Mouse (Mus musculus) thymus, adult 2 months (tissue): ENCODE results near the gene Rarb. TPM values are rescaled to one million over a fixed set of nuclear protein-coding genes. Genes with fewer than 3 reads are reported as not detected.
"Not testable (repeated sequence)": the region's sequence is repeated elsewhere in the genome, so short reads cannot be mapped to it uniquely, and the experiment has no call there.

Experiments
- DNase-seq: peaks from one replicate; pipeline ENCODE4 v3.0.0; 2021
- H3K27ac ChIP-seq: fragments of 200-500 bp; 2 replicates; pipeline ENCODE4 v1.5.1; 2012; ENCODE audit warnings: low read length, control low read depth; ENCODE audit not compliant: control insufficient read depth, insufficient read depth
- H3K27me3 ChIP-seq: fragments of 200-500 bp; 2 replicates; pipeline ENCODE4 v1.6.1; 2012; ENCODE audit warnings: mild to moderate bottlenecking, low read length, moderate library complexity, mixed read lengths; ENCODE audit not compliant: control insufficient read depth, insufficient read depth
- H3K36me3 ChIP-seq: fragments of 200-500 bp; 2 replicates; pipeline ENCODE4 v1.6.1; 2012; ENCODE audit warnings: mild to moderate bottlenecking, low read length, moderate library complexity; ENCODE audit not compliant: control insufficient read depth, insufficient read depth
- H3K4me1 ChIP-seq: fragments of 200-500 bp; replicated peaks from 2 replicates; pipeline ENCODE4 v1.6.1; 2012; ENCODE audit warnings: low read length; ENCODE audit not compliant: control insufficient read depth, insufficient read depth
- H3K4me3 ChIP-seq: fragments of 200-500 bp; 2 replicates; pipeline ENCODE4 v1.5.1; 2012; ENCODE audit warnings: mild to moderate bottlenecking, low read length, control low read depth, moderate library complexity; ENCODE audit not compliant: control insufficient read depth, insufficient read depth
- CTCF ChIP-seq: fragments of 200-500 bp; IDR thresholded peaks from 2 replicates; pipeline ENCODE4 v1.5.1; 2012; ENCODE audit warnings: mild to moderate bottlenecking, control low read depth, low read length, moderate library complexity, borderline replicate concordance; ENCODE audit not compliant: control insufficient read depth, poor library complexity, insufficient read depth; ENCODE audit errors: extremely low read depth
- POLR2A ChIP-seq: fragments of 200-500 bp; IDR thresholded peaks from 2 replicates; pipeline ENCODE4 v1.6.1; 2012; ENCODE audit warnings: mild to moderate bottlenecking, low read length, control low read depth, moderate library complexity; ENCODE audit not compliant: control insufficient read depth, poor library complexity, insufficient read depth; ENCODE audit errors: extremely low read depth
- WGBS: fragments of 180-500 bp; shearing (Covaris S2); methylation state at CpG from one replicate; pipeline ENCODE4 v1.1.7; 2018; 5-methylcytosine and 5-hydroxymethylcytosine counted together
- polyA plus RNA-seq: library from polyadenylated mRNA; depleted of rRNA; stranded (reverse); fragments of >200 nt; gene quantifications from 2 replicates; pipeline ENCODE4 v1.2.3, GENCODE M21; 2012

The Rarb gene
- polyA plus RNA-seq, 1 experiment, result 2.9 TPM

DNA sequence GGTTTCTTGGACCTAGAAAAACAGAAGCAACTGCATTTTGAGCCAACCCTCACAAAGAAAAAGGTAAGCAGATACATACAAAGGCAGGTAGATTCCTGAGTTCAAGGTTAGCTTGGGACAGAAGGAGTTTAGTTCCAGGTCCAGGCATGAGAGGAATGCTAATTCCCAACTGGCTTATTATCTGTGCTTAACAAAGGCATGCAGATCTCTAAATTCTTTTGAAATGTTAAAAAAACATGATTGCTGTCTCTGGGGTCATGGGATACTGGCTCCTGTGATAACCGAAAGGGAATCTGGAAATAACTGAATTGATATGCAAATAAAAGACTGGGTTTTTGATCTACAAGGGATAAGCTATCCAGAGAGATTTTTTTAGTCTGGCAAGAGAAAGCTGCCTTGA, 28.8 kb downstream of the Rarb start:
- H3K4me3 ChIP-seq, result no peak overlapping the region
- H3K36me3 ChIP-seq, result no peaks in the 10 kb centered on the region
- WGBS, result 95% methylated on average over 1 of the region's 1 CpGs
- H3K27me3 ChIP-seq, result no peaks in the 10 kb centered on the region
- H3K27ac ChIP-seq, result no peak overlapping the region
- DNase-seq, result no peak
- H3K4me1 ChIP-seq, result no peaks in the 10 kb centered on the region
- TF ChIP-seq CTCF (no peak), POLR2A (no peak)

- Histone ChIP-seq H3K27me3 (no peaks in the 10 kb centered on the region), H3K4me1 (no peaks in the 10 kb centered on the region), H3K4me3 (no peak overlapping the region), H3K27ac (no peak overlapping the region), H3K36me3 (no peaks in the 10 kb centered on the region)
- 98% methylated on average over 5 of the region's 5 CpGs for WGBS
- no peak for TF ChIP-seq CTCF
- TF ChIP-seq POLR2A, result no peak
- no peak for DNase-seq
These were observed 36.9 kb downstream of the Rarb start for GRCm38 (mm10) chr14:16781942-16782541.

- no peaks in the 10 kb centered on the region for H3K36me3 ChIP-seq
- no peak for TF ChIP-seq POLR2A
- no peak for TF ChIP-seq CTCF
- no peak for DNase-seq
- 96% methylated on average over 2 of the region's 2 CpGs for WGBS
- no peaks in the 10 kb centered on the region for H3K27me3 ChIP-seq
- no peaks in the 10 kb centered on the region for H3K4me1 ChIP-seq
- no peak overlapping the region for H3K4me3 ChIP-seq
- H3K27ac ChIP-seq, result no peak overlapping the region
These were observed 42.1 kb downstream of the Rarb start for GRCm38 (mm10) chr14:16776723-16777381.

DNA sequence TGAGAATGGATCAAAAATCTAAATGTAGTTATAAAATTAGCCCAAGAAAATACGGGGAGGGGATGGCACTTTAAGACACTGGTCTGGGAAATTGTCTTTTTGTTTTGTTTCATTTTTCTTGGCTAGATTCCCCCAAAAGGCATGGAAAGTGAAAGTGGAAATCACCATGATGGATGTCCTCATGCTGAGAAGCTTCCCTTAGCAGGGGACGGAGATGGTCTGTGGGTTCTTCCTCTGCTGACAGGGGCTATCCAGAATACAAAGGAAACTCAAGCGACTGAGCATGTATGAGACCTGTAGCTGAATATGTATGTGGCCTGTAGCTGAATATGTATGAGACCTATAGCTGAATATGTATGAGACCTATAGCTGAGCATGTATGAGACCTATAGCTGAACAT, 46.0 kb downstream of the Rarb start:
- H3K27me3 ChIP-seq, result no peaks in the 10 kb centered on the region
- 59% methylated on average over 3 of the region's 3 CpGs for WGBS
- H3K36me3 ChIP-seq, result no peaks in the 10 kb centered on the region
- H3K27ac ChIP-seq, result no peak overlapping the region
- H3K4me3 ChIP-seq, result no peak overlapping the region
- no peaks in the 10 kb centered on the region for H3K4me1 ChIP-seq
- no peak for TF ChIP-seq CTCF
- TF ChIP-seq POLR2A, result no peak
- DNase-seq, result no peak

DNA sequence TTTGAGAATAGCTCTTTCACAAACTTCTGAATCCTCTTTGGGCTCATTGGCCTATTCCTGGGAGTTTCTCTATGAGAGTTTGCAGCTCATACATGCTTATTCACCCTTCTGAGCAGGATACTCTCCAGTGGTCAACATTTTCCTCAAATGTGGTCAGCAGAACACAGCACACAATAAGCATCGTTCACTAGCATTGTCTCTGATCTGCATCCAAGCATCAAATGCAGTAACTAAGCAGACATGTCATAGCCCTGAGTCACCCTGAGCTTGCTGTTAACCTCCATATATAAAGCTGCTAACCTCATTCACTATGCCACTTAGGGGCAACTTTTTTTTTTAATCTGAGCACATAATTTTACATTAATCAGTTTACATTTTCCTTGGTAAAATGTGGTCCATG, 53.1 kb downstream of the Rarb start:
- H3K36me3 ChIP-seq, result no peaks in the 10 kb centered on the region
- no peak overlapping the region for H3K27ac ChIP-seq
- 85% methylated on average over 1 of the region's 1 CpGs for WGBS
- no peaks in the 10 kb centered on the region for H3K4me1 ChIP-seq
- no peak overlapping the region for H3K4me3 ChIP-seq
- no peak for TF ChIP-seq POLR2A
- TF ChIP-seq CTCF, result no peak
- H3K27me3 ChIP-seq, result no peaks in the 10 kb centered on the region
- DNase-seq, result no peak

DNA sequence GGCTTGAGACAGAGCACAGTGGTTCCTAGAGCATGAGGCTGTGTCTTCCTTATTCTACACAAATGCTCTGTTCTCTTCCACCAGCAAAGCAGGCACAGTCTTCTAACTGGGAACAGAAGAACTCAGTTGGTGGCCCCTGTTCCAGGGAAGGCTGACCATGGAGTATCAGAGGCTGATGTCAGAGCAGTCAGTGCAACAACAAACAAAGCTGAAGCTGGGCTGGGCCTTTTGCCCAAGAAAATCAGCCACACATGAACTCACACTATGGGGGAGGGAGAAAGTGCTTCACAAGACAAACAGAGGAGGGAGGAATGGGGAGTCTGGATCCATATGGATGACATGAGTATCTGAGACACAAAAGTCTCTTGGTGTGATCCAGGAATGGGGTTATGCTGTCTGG, 56.2 kb downstream of the Rarb start:
- TF ChIP-seq CTCF (no peak), POLR2A (no peak)
- H3K27me3 ChIP-seq, result no peaks in the 10 kb centered on the region
- no peaks in the 10 kb centered on the region for H3K36me3 ChIP-seq
- H3K4me3 ChIP-seq, result no peak overlapping the region
- no peak overlapping the region for H3K27ac ChIP-seq
- no peak for DNase-seq
- H3K4me1 ChIP-seq, result no peaks in the 10 kb centered on the region

DNA sequence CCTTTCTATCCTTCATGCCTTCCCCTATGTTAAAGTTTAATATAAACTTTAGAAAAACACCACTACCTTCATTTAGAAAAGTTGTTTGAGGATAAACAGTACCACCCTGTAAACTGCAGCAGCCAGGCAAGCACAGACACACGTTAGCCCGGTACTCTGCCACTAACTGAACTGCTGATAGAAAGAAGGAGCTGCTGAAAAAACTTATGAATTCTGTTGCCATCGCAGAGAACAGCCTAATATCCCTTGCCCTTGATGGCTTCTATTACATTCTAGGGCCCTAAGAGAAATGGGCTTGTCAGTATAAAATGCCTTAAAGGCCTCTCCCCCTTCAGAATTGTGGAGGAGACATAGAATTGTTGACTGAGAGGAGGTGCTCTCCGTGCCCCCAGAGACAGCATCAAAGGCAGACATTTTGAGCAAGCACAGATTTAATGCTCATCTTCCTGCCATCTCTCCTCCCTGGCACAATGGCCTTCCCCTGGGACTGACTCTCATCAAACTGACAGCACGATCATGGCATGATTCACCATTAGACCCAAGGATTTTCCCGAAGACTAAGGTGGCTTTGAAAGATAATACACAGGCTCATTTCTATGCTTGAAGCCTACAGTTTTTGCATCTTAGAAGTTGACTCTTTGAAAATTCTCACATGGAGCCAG, 60.1 kb downstream of the Rarb start:
- Histone ChIP-seq H3K27me3 (no peaks in the 10 kb centered on the region), H3K36me3 (no peaks in the 10 kb centered on the region), H3K4me1 (no peaks in the 10 kb centered on the region), H3K27ac (no peak overlapping the region), H3K4me3 (no peak overlapping the region)
- TF ChIP-seq POLR2A (no peak), CTCF (no peak)
- DNase-seq, result no peak
- 88% methylated on average over 6 of the region's 6 CpGs for WGBS

GRCm38 (mm10) chr14:16755601-16756000, 63.4 kb downstream of the Rarb start:
- H3K27ac ChIP-seq, DNase-seq, H3K4me3 ChIP-seq, H3K27me3 ChIP-seq, H3K4me1 ChIP-seq, H3K36me3 ChIP-seq: not testable (repeated sequence)
- 95% methylated on average over 1 of the region's 1 CpGs for WGBS
